Mouse (Mus musculus): ENCODE data around the gene Slc9a1.

GRCm38 (mm10) chr4:133338521-133339095, 30.9 kb upstream of the Slc9a1 start:
- TF ChIP-seq TAL1 (IDR thresholded peaks at IDR 0.05; ENCODE audit: low read length): no peak
- TF ChIP-seq GATA1 (IDR thresholded peaks at IDR 0.05; ENCODE audit: low read length): no peak
